Mouse (Mus musculus) embryonic fibroblast, embryonic 13.5 days (primary cell): Measurements from ENCODE around the gene Timm13. TPM values are rescaled to one million over a fixed set of nuclear protein-coding genes. Genes with fewer than 3 reads are reported as not detected.

ENCODE experiments used
- H3K27ac ChIP-seq: 2 replicates; pipeline ENCODE4 v1.5.1; 2012; ENCODE audit warnings: low read length, control low read depth, inconsistent platforms; ENCODE audit not compliant: insufficient read depth
- H3K4me1 ChIP-seq: 2 replicates; pipeline ENCODE4 v1.6.1; 2011; ENCODE audit warnings: low read length; ENCODE audit not compliant: control insufficient read depth, insufficient read depth
- H3K4me3 ChIP-seq: 2 replicates; pipeline ENCODE4 v1.5.1; 2011; ENCODE audit warnings: mild to moderate bottlenecking, control low read depth, low read length; ENCODE audit not compliant: insufficient read depth
- CTCF ChIP-seq: IDR thresholded peaks from 2 replicates; pipeline ENCODE4 v1.5.1; 2011; ENCODE audit warnings: mild to moderate bottlenecking, control low read depth, low read length, moderate library complexity, borderline replicate concordance; ENCODE audit not compliant: insufficient read depth
- POLR2A ChIP-seq: IDR thresholded peaks from 2 replicates; pipeline ENCODE4 v1.6.1; 2011; ENCODE audit warnings: low read depth, mild to moderate bottlenecking, control low read depth, low read length, moderate library complexity
- polyA plus RNA-seq: library from polyadenylated mRNA; stranded (reverse); fragments of >200 nt; gene quantifications from 2 replicates; pipeline ENCODE4 v1.2.4, GENCODE M21; 2011; ENCODE audit warnings: low read depth; ENCODE audit not compliant: missing spikeins, insufficient read length

The Timm13 gene
- polyA plus RNA-seq, 1 experiment = 75.8 TPM

DNA sequence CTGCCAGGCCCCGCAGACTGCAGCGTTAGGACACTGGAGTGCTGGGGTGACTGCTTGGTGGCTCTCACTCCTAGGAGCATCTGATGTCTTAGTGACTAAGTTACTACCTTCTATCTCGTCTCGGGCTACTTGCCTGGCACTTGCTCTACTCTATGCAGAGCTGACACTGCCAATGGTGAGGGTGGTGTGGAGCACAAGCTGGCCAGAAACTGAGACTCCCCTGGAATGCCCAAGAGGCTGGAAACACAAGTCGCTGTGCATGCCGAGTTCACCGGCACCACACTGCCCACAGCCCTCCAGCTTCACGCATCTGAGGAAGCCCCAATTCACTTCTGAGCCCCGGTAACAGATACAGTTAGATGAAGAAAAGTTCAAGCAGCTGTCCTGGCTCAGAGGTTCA, 26.7 kb downstream of the Timm13 start:
- Histone ChIP-seq H3K4me1 (no peaks in the 10 kb centered on the region), H3K27ac (no peak overlapping the region), H3K4me3 (no peak overlapping the region)
- no peak for TF ChIP-seq CTCF
- no peak for TF ChIP-seq POLR2A

DNA sequence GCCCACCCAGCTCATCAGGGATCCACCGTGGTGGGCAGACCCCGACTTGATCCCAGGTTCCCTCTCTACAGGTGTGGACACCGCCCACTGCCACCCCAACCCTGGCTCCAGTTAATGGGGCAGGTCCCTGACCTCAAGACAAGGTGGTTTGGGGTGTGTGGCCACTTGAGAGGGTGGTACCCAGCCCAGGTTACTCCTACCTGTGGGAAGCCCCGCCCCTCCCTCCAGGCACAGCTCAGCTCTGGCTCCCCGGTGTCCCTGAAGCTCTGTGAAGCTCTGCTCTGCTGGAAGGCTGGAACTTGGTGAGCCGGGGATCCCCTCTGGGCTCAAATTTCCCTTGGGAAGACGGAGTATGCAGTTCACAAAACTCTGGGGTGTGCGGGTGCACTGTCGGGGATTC, 29.2 kb downstream of the Timm13 start, which contains the start of gene Tmprss9:
Gene Tmprss9 (plus strand): TSS at position 268 of the 400 bp plus-strand sequence.
- Histone ChIP-seq H3K27ac (no peak within 1 kb of the TSS), H3K4me3 (no peak within 1 kb of the TSS), H3K4me1 (no peaks in the 10 kb centered on the region)
- TF ChIP-seq CTCF (no peak), POLR2A (no peak)

DNA sequence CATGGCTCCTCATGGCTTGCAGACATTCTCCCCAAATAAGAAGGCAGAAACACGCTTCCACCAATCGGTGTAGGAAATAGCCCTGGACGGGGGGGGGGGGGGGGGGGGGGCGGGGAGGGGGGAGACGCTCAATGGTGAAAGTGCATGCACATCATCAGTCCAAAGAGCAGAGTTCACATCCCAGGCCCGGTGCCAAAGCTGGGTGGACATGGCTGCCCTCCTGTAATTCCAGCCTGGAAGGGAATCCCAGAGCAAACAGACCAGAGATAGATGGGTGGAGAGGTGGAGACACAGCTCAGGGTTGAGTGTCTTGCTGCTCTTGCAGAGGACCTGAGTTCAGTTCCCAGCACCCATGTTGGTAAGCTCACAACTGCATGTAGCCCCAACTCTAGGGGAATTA, 29.8 kb downstream of the Timm13 start:
- no peaks in the 10 kb centered on the region for H3K4me1 ChIP-seq
- TF ChIP-seq CTCF (no peak), POLR2A (no peak)
- no peak overlapping the region for H3K4me3 ChIP-seq
- no peak overlapping the region for H3K27ac ChIP-seq

DNA sequence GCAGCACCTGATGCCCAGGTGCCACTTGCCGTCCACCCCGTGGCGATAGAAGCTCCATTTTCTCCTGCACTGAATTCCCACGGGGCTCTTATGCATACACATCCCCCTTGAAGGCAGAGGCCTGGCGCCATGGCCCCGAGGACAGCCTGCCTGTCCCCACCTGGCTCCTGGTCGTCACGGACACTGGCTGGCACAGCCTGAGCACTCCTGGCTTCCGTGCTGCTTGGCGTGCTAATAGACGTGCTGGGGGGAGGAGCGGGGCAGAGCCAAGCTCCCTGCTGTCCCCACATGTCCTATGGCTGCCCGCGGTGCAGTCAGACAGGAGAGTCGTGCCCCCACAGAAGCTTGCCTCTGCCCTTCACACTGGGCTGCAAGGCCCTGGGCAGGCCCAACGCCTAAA, 36.3 kb downstream of the Timm13 start:
- H3K4me1 ChIP-seq = no peaks in the 10 kb centered on the region
- H3K4me3 ChIP-seq = no peak overlapping the region
- no peak overlapping the region for H3K27ac ChIP-seq
- TF ChIP-seq POLR2A (no peak), CTCF (no peak)

DNA sequence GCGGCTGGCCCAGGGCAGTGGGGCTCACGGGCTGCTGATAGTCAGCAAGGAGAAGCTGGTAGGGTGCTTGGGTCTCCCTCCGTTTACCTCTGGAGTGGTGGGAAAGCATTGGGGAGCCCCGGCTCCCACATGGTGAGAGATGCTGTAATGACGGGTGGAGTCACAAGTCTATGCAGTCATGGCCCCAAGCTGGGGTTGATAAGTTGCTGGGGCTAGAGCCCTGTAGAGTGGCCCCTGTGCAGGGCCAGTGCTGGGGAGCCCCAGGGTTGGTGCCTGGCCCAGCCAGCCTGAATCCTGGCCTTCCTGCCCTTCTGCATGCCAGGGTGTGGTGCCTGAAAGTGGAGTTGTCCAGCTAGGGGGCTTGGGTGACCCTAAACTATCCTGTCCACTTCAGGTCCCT, 38.5 kb downstream of the Timm13 start:
- H3K4me3 ChIP-seq = no peak overlapping the region
- H3K27ac ChIP-seq = no peak overlapping the region
- TF ChIP-seq POLR2A (no peak), CTCF (no peak)
- no peaks in the 10 kb centered on the region for H3K4me1 ChIP-seq

DNA sequence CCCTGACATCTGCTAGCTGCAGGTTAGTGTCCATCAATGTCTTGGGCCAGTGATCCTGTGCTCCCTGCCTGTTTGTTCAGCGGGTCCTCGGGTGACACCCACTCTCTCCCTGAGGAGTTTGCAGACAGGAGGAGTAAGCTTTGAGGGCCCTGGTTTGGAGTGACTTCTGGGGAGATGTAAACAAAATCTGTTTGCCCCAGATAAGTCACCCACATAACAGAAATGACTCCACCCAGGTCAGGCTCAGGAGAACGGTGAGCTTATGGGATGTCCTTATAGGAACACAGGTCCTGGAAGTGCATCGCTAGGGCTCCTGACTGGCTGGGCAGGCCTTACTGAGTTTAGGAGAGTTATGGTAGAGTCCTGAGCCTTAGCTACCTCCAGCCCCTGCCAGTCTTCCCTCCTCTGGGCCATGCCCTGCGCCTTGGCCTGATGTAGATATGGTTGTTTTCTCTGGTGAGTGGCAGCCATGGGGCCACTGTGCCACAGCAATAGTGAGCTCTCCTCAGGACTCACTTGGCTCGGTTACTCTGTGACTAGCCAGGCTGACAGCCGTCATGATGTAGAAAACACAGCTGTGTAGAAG, 42.3 kb downstream of the Timm13 start:
- TF ChIP-seq CTCF = no peak
- Histone ChIP-seq H3K4me1 (0 out of 2 replicates have a peak, but pooled peaks cover 7% of the 10 kb centered on the region), H3K27ac (no peak overlapping the region), H3K4me3 (no peak overlapping the region)

DNA sequence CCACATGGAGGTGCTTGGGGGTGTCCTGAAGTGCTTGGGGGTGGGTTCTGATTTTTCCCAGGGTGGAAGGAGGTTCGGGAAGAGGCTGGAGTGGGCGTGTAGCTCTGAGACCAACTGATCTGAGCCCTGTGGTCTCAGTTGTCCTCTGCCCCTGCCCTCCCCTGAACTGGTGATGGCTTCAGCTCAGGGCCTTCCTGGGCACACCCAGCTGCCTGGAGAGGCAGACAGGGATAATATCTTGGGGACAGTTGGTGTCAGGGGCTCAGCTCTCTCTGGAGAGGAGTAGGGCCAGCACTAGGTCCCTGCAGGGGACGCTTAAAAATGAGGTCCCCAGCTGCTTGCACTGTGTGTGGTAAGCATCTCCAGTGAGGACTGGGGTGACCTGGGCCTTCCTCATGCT, 42.9 kb downstream of the Timm13 start:
- no peak overlapping the region for H3K27ac ChIP-seq
- 0 out of 2 replicates have a peak, but pooled peaks cover 7% of the 10 kb centered on the region for H3K4me1 ChIP-seq
- TF ChIP-seq CTCF = no peak
- no peak for TF ChIP-seq POLR2A
- H3K4me3 ChIP-seq = no peak overlapping the region

DNA sequence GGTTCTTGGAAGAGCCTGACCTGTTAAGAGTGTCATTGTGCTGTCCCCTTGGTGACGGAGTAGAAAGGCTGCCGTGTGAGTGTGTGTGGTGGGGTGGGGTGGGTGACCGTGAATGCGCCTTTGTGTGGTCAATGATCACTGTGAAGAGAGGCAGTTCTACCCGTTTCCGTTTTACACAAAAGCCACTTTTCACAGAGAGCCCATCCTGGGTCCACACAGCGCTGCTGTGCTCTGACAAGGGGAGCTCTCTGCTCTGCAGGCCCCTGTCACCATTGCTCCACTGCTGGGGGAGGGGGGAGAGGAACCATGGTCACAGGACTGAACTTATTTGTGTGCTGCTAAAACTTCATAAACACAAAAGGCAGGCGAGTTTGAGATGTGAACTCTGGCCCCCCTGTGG, 43.4 kb downstream of the Timm13 start:
- Histone ChIP-seq H3K4me1 (0 out of 2 replicates have a peak, but pooled peaks cover 7% of the 10 kb centered on the region), H3K27ac (no peak overlapping the region), H3K4me3 (no peak overlapping the region)
- TF ChIP-seq POLR2A (no peak), CTCF (no peak)

DNA sequence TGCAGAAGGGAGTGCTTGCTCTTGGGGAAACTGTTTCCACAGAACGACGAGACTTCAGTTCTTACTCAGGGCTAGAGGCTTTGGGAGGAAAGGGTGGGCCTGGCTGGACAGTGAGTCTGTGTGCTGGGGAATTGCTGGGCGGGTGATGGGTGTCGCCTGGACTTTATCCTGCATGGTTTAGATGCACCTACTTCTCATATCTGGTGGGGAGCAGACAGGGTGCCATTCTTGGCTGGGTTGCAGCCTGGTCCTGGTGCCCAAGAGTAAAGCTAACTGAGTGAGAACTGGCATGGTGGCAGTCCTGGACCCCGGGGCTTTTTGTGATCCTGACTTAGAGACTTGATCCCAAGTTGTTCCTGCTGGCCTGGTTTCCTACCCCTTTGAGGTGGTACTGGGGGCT, 43.9 kb downstream of the Timm13 start:
- 0 out of 2 replicates have a peak, but pooled peaks cover 7% of the 10 kb centered on the region for H3K4me1 ChIP-seq
- no peak overlapping the region for H3K4me3 ChIP-seq
- no peak for TF ChIP-seq CTCF
- H3K27ac ChIP-seq = no peak overlapping the region

DNA sequence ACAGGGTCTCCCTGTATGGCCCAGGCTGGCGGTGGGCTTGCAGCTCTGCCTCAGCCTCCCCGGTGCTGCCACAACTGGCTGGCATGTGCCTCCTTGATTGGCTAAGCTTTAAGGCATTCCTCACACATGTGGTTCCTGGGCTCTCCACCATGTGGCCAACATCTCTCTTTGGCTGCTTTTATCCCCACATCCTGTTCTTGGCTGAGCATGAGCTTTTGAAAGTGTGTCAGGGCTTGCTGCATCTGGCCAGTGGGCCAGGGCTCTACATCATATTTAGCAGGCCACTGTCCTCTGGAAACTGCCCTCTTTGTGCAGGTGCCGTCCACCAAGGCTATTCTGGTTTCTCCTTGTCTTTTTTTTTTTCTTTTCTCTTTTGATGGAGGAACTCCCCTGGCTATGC, 44.5 kb downstream of the Timm13 start:
- Histone ChIP-seq H3K27ac (no peak overlapping the region), H3K4me3 (peak overlapping the region; percentile 59)
- no peak for TF ChIP-seq POLR2A
- TF ChIP-seq CTCF = no peak; the same call in 1 of the 2 replicates

DNA sequence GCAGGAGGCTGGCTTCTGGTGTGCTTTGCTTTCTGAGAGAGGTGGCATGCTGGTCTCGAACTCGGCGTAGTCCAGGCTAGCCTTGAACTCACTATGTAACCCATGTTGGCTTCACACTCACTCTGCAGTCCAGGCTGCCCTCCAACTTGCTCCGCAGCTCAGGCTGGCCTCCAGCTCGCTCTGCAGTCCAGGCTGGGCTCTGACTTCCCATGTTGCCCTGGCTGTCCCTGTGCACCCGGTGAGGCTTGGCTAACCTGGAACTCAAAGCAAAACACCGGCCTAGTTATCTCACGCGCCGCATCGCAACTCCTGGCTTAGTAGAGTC, 45.1 kb downstream of the Timm13 start:
- TF ChIP-seq POLR2A (no peak), CTCF (no peak)
- Histone ChIP-seq H3K4me3 (peak overlapping the region; percentile 59), H3K4me1 (0 out of 2 replicates have a peak, but pooled peaks cover 7% of the 10 kb centered on the region), H3K27ac (no peak overlapping the region)

More for the DNA sequence above, 44.5 kb downstream of the Timm13 start:
- H3K4me1 ChIP-seq = 0 out of 2 replicates have a peak, but pooled peaks cover 7% of the 10 kb centered on the region
